Mouse (Mus musculus) small intestine, adult 2 months (tissue): Measurements from ENCODE around the gene Eci3.
"Not testable (repeated sequence)": the region's sequence is repeated elsewhere in the genome, so short reads cannot be mapped to it uniquely, and the experiment has no call there.

Experiments
- CTCF ChIP-seq: fragments of 200-500 bp; IDR thresholded peaks from 2 replicates; pipeline ENCODE4 v1.5.1; 2012; ENCODE audit warnings: low read depth, mild to moderate bottlenecking, control low read depth, inconsistent platforms, low read length, moderate library complexity, mixed read lengths; ENCODE audit not compliant: insufficient replicate concordance, insufficient read length; ENCODE audit errors: extremely low read depth
- POLR2A ChIP-seq: fragments of 200-500 bp; IDR thresholded peaks from 2 replicates; pipeline ENCODE4 v1.6.1; 2012; ENCODE audit warnings: low read depth, mild to moderate bottlenecking, control low read depth, inconsistent platforms, low read length, moderate library complexity

- TF ChIP-seq CTCF, POLR2A: not testable (repeated sequence)
These were observed 8.8 kb upstream of the Eci3 start for GRCm38 (mm10) chr13:34972456-34972855.
